Mouse (Mus musculus): ENCODE results near the gene Spire2.
A peak's percentile ranks its signal among the peaks of the same experiment; 100 is the strongest.
"Not testable (repeated sequence)": the region's sequence is repeated elsewhere in the genome, so short reads cannot be mapped to it uniquely, and the experiment has no call there.

Gene Spire2

DNA sequence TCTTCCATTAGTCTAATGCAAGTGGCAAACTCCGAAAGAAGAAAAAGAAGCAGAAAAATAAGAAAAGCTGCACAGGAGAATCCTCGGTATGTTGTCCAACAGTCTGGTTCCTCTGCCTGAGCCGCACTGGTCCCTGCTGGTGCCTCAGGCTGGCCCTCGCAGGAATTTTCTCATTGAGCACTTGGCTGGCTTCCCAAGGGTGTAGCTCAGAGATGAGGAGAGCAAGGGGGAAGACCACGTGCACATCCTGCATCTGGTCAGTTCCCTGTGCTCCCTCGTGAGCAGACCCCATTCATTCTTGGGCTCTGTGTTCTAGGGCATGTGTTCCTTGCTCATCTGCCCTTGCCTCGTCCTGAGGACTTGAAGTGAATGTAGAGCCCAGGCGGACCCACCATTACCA lies 50.0 kb downstream of the Spire2 start:
- DNase-seq (ENCODE audit: low spot score in 2 of 2), result no peak

DNA sequence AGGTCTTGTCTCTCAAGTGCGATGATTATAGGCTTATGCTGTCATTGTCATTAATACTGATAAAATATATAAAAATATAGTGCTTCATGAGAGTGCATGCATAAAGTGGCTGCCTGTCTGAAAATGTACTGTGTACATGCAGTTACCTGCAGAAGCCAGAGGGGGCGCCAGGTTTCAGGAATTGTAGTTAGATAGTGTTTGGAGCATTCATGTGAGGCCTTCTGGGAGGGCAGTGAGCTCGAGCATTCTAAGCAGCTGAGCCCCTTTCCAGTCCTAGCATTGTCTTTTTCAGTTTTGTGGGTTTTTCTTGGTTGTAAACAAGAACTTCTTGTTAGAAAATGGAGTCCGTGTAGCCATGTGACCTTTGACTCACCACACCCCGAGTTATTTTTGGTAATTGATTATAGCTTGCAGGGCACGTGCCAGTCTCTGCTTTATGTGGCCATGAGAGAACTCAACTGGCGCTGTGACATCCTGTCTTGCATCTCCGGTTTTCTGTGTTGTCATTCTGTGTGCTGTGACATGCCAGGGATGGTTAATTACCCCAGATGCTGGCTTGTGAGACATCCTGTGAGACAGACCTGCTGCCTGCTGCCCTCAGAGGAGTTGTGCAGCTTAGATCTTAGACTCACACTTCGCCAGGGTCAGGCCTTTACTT lies 52.5 kb downstream of the Spire2 start:
- DNase-seq (ENCODE audit: low spot score in 2 of 2), result peak in 1 of 2 experiments; percentile 66

DNA sequence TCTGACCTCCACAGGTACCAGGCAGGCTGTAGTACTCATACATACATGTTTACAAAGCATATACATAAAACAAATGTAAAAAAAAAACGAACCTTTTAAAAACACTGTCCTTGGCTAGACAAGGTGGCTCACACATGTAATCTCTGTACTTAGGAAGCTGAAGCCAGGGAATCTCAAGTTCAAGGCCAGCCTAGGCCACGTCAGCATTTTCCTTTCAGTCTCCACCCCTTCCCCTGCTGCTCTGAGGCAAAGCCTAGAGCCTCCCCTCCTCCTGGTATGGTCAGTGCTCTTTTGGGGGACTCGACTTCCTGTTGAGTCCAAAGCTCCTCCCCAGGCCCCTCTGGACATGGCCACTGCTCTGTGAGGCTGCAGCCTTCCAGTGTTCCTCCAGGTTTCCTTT lies 54.5 kb downstream of the Spire2 start:
- no peak for DNase-seq (ENCODE audit: low spot score in 2 of 2)

DNA sequence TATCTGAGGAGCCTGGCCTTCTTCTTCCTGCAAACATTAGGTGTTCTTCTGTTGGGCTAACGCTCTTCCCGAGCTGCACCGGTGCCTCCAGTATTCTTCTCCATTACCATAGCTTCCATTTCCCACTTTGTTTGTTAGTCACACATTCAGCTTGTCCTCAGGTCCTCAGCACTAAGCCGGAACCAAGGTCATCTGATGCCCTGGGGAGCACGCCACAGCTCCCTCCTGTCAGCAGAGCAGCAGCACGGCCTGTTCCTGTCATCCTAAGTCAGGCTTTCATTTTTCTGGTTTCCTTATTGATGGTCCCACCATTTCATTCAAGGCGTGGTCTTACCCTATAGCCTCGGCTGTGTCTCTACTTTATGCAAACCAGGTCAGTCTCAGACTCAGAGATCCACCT lies 55.3 kb downstream of the Spire2 start:
- DNase-seq (ENCODE audit: low spot score in 2 of 2), result no peak

DNA sequence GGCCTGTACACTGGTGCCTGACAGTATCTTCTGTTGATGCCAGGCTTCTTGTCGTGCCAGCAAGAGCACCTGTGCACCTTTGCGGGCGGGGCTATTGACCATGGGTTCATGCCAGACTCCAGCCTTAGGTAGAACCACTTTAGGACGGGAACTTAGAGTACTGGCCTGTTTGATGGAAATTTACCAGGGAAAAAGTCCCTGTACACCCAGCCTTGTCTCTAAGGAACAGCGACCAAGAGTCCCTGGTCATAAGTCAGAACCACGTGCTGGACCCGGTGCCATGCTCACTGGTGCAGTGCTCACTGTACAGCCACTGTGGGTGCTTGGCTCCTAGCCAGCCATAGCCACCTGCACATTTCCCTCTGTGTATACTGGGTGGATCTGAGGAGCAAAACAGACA lies 56.5 kb downstream of the Spire2 start:
- DNase-seq (ENCODE audit: low spot score in 2 of 2), result no peak

DNA sequence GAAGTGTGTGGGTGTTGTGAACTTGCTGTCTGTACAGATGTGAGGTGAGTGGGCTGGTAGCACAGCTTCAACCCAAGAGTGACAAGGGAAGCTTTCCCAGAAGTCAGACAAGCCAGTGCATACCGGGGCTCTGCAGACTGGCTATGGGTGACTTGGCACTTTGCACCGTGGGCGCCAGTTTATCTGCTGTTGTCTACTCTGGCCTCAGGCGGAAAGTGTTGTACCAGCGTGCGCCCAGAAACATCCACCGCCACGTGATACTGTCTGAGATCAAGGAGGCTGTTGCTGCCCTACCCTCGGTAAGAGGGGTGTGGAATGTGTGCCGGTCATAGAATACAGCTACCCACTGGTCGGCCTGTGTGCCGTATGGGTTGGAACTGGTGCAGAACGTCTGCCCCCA lies 65.8 kb downstream of the Spire2 start:
- DNase-seq (ENCODE audit: low spot score in 2 of 2), result no peak

DNA sequence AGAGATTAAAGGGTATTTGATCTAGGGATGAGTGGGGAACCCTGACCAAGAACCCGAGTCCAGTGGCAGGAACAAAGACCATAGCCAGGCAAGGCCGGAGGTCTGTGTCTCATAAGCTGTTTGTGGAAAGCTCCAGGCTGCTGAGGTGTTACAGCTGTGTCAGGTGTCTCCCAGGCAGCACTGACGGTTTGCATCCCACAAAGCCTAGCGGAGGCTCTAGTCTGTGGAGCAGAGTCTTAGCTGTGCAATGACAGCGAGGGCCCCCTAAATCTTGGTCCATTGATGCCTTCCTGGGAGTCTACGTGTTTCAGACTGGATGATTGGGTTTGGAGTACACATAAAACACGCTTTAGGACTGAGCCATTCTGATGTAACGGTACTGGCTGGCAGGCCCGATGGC lies 69.4 kb downstream of the Spire2 start:
- DNase-seq (ENCODE audit: low spot score in 2 of 2), result no peak

DNA sequence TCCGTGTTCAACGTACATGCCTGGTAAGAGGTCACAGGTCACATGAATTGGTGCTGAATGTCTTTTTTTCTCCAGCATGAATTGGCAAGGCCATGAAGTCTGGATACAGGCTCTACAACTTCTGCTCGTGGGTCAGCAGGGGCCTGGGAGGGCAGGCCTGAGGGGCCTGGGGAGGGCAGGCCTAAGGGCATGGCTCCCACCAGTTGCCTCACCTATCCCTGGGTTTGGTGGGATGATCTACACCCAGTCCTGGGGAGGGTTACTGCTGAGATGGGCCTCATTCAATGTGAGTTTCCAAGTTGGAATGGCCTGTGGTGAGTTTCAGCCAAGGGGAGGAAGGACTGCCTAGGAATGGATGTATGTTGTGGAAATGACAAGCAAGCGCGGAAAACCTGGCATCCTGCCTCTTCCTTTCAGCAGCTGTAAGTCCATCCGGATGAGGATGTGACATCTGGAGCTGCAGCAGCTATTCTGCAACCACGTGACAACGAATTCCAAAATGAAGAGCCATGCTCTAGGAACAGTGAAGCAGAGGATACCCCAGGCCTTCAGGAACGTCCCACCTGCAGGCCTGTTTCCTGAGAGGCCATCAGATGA lies 70.3 kb downstream of the Spire2 start:
- no peak for DNase-seq (ENCODE audit: low spot score in 2 of 2)

DNA sequence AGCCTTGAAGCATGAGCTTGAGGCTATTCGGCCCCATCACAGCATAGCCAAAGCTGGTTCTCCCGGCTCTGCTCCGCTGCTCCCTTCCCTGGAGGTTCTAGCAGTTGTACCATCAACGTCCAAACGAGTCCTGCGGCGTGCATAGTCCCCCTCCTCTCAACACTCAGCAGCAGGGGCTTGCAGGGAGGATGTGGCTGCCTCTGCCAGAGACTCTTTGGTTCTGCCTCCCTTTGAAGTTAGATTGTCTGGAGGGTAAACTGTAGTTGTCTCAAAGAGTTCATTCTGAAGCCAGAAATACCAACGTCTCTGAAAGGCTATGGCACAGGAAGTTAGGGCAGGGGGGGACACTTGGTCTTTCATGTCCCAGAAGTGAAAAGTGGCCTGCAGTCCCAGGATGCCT lies 72.0 kb downstream of the Spire2 start:
- DNase-seq (ENCODE audit: low spot score in 2 of 2), result no peak

DNA sequence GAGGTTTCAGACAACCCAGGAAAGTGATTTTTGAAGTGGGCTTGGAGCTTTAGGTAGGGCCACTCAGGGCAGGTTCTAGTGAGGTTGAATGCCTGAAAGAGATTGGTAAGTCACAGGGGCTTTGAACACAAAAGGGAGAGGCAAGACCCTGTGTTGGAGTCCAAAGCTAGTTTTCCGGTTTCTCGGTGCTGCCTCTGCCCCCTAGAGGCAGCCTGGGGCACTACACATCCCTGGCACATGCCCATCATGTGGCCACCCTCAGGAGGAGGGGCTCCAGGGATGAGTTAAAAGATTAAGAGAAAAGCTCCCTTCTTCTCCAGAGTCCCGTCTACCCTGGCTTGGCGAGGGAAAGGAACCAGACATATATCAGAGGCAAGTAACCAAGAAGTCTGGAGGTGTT lies 74.3 kb downstream of the Spire2 start, which contains the start of gene Mc1r:
Gene Mc1r (plus strand): TSS at position 322 of the 400 bp plus-strand sequence.
- DNase-seq (ENCODE audit: low spot score in 2 of 2), result peak; percentile 60 to 80

DNA sequence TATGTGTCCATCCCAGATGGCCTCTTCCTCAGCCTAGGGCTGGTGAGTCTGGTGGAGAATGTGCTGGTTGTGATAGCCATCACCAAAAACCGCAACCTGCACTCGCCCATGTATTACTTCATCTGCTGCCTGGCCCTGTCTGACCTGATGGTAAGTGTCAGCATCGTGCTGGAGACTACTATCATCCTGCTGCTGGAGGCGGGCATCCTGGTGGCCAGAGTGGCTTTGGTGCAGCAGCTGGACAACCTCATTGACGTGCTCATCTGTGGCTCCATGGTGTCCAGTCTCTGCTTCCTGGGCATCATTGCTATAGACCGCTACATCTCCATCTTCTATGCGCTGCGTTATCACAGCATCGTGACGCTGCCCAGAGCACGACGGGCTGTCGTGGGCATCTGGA lies 75.1 kb downstream of the Spire2 start:
- no peak for DNase-seq (ENCODE audit: low spot score in 2 of 2)

DNA sequence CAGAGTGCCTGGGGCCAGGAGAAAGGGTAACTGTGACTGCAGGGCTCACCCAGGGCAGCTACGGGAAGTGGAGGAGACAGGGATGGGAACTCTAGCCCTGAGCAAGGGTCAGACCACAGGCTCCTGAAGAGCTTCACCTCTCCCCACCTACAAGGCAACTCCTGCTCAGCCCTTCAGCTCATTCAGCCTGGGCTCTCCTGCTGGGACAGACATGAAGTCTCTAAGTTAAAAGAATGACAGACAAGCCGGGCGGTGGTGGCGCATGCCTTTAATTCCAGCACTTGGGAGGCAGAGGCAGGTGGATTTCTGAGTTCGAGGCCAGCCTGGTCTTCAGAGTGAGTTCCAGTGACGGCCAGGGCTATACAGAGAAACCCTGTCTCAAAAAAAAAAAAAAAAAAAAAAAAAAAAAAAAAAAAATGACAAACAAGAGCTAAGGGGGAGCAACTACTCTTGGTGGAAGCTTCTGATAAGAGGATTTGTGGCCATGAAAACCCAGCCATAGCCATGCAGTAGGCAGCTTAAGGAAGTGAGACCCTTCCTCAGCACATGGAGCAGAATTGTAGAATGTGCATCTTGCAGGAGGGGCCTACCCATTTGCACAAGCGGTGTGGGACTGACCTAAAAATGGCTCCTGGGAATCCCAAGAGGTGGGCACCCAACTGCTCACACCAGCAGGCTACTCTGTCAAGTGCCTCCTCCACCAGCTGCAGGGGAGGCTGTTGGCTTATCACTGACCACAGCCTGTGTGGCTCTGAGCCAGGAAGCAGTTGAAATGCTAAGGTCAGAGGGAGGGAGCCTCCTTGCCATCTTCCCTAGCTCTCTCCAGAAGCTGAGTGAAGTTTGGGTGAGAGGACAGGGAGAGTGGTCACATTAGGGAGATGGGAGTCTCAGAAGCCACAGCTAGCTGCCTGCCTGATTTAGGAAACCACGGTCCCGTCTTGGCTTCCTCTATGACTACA lies 76.4 kb downstream of the Spire2 start:
- peak in 1 of 2 experiments; percentile 78 for DNase-seq (ENCODE audit: low spot score in 2 of 2)

DNA sequence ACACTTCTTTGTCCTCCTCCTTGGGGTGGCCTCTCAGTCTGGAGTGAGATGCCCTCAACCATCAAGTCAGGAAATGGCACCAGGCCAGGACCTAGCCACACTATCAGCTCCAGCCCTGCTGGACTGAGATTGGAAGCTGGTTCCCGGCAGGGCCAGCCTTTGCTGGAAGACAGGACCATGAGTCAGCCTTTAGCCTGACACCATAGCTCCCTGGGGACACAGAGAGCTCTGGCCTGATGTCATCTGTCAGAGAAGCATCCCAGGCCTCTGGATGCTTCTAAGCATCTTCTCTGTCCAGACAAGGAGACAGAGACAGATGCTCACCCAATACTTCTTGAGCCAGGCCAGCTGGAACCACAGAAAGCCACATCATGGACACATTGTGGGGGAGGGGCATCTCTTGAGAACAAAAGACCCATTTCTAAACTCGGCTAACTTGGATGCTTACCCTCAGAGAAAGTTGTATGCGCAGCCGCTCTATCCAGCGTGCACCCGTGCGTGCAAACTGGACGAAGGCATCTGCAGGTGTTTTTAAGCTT lies 77.6 kb downstream of the Spire2 start:
- peak in 1 of 2 experiments; percentile 52 for DNase-seq (ENCODE audit: low spot score in 2 of 2)

DNA sequence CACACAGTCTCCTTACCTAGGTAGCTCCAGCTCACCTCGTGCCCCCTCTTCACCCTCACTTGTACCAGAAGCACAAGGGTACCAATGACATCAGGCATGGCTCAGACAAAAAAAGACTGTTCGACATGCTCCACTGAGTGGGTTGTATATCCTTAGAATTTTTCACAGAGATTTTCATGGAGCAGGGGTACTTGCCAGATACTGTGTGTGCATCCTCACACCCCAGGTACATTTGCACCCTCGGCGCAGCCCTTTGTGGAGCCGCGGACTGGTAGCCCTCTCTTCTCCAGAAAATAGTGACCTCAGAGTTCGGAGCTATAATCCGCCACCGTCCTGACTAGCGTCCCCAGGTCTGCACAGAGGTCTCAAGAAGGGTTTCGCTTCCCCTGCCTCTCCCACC lies 78.3 kb downstream of the Spire2 start:
- DNase-seq (ENCODE audit: low spot score in 2 of 2), result no peak

DNA sequence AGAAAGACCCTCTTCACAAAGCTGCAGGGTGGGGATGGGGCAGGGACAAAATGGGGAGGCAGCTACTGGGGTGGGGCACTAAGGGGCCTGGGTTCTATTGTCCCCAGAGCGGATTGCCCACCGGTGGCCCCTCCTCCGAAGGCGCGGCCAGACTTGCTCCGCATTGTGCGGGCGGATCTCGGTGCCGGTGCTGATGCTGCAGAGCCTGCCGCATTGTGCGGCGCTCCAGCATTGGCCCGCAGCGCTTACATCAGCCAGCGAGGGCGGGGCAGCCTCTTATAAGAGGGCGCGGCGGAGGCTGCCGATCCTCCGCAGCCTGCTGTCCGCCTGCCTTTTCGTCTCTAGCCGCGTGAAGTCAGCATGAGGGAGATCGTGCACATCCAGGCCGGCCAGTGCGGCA lies 78.7 kb downstream of the Spire2 start, which contains the start of gene Tubb3:
Gene Tubb3 (plus strand): TSS at position 179 of the 400 bp plus-strand sequence.
- DNase-seq (ENCODE audit: low spot score in 2 of 2), result peak in 1 of 2 experiments; percentile 68

DNA sequence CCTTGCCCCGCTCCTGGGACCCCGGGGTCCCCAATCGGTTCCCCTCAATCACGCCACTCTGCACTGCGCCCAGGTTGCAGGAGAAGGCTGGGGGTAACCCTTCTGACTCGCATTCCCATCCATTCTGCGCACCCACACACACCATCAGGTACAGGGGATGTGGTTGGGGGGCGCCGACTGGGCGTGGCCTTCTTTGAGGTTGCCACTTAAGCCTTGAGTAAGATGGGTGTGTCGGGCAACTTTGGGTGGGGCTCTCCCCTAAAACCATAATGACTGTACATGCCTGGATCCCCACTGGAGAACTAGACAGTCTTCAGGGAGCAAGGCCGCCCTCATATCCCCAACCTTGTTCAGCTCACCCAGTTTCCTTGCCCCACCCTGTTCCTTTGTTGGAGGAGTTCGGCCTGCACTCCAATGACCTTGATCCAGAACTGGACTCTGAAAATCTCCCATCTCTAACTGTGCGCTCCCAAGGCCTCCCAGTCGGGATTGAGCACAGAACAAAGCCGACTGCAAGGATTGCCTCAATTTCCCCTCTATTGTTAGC lies 79.3 kb downstream of the Spire2 start:
- no peak for DNase-seq (ENCODE audit: low spot score in 2 of 2)

DNA sequence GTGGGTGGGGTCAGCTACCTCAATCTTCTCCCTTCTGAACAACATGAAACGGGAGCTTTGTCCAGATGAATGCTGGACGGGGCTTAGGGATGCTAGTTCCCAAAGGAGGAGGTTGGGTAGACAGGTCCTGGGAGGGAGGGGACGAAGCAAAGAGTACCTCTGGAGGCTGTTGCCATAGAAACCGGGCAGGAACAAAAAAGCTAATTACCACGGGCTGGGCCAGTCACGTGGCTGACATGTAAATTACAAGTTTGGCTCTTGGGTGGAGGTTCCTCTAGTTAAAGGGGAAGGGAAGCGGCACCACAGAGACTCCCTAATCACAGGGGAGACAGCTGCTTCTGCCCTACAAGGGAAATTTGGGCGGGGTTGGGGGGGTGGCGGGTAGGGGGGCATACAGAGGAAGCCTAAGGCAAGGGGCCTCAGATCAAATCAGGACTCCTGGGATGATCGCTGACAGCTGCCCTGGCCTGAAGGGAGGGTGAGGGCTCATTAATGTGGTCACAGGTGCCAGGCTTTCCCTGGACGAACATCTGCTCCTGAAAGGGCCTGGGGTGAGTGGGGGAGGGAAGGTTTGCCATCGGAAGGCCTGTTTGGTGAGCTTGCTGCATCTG lies 80.2 kb downstream of the Spire2 start:
- no peak for DNase-seq (ENCODE audit: low spot score in 2 of 2)

DNA sequence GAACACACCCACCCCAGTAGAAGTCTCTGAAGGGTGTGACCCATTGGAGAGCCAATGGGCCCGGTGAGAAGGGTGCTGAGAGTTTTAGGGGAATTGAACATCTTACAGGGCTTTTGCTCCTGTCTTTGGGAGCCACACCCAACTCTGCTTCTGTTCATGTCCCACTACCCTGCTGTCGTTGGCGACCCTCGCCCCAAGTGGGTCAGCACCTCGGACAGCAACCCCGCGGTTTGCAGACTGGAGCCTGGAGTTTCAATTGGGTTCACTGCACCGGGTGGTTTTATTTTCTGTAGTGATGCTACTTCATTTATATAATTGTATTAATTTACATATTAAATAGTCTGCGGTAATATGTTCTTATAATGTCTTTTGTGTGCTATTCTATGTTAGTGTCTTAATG lies 81.7 kb downstream of the Spire2 start:
- no peak for DNase-seq (ENCODE audit: low spot score in 2 of 2)

DNA sequence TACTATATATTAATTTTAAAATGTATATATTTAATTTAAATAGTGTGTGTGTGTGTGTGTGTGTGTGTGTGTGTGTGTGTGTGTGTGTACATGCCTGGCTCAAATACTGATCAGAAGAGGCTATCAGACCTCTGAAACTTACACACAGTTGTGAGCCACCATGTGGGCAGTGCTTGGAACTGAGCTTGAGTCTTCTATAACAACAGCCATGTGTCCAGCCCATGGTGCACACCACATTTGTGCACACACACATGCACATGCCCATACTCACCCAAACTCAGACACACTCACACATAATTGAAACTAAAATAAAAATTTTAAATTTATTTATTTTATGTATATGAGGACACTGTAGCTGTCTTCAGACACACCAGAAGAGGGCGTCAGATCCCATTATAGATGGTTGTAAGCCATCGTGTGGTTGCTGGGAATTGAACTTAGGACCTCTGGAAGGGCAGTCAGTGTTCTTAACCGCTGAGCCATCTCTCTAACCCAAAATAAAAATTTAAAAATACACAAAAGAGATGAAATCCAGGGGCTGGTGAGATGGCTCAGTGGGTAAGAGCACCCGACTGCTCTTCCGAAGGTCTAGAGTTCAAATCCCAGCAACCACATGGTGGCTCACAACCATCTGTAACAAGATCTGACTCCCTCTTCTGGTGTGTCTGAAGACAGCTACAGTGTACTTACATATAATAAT lies 82.6 kb downstream of the Spire2 start:
- DNase-seq (ENCODE audit: low spot score in 2 of 2), result not testable (repeated sequence)

DNA sequence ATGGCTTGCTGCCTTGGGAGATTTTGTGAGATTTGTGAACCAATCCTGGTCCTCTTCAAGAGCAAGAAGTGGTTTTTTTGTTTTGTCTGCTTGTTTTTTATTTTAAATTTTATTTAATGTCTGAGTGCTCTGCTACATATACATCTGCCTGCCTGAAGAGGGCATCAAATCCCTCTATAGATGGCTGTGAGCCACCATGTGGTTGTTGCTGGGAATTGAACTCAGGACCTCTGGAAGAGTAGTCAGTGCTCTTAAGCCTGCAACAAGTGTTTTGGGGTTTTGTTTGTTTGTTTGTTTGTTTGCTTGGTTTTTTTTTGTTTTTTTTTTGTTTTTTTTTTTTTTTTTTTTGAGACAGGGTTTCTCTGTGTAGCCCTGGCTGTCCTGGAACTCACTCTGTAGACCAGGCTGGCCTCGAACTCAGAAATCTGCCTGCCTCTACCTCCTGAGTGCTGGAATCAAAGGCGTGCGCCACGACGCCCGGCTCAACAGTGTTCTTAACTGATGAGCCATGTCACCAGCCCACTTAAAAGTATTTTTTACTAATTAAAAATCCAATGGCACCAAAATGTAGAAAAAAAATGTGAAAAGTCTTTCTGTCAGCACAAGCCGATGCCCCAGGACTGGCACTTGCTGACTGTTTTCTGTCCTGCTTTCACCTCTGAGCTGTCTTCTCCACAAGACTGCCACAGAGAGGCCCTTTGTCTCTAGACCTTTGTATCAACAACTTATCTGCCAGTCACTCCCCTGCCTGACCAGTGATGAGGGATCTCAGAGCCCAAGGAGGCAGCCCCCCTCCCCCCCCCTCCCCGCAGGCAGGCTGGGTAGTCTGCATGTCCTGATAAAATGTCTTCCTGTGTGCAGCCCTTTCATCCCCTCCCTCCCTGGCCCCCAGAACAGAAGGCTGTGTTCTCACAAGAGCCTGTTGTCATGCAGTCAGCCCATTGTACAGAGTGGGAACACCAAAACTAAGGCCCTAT lies 83.7 kb downstream of the Spire2 start:
- DNase-seq (ENCODE audit: low spot score in 2 of 2), result no peak

Data from spleen, postnatal 10 days (tissue).